Mouse (Mus musculus) forebrain, embryonic 13.5 days (tissue): Measurements from ENCODE around the gene Rfpl4. TPM values are rescaled to one million over a fixed set of nuclear protein-coding genes. Genes with fewer than 3 reads are reported as not detected.

Experiments used
- microRNA-seq: library from miRNA; unstranded; fragments of <30 nt; microRNA quantifications from one replicate; pipeline ENCODE4, GENCODE M21; 2016
- polyA plus RNA-seq: library from polyadenylated mRNA; unstranded; fragments of >200 nt; fragmentation: Nextera tagmentation; extraction: Ambion mirVana; gene quantifications from 2 replicates; pipeline ENCODE4 v1.2.1, GENCODE M21; 2015

Gene Rfpl4
- polyA plus RNA-seq, 1 experiment from 2014 or later: not detected

Small RNAs within 50 kb of the gene (microRNA-seq; reads per million reads assigned to microRNA genes)
- gene Gm26217: not detected

Other genes with a start within 250 kb of the Rfpl4 start
- gene Isoc2b, start 246.7 kb downstream of the Rfpl4 start, polyA plus RNA-seq: 2.7 and 3.4 TPM in 2 replicates
- 0.63 and 0.77 TPM in 2 replicates for gene Isoc2a, start 239.8 kb downstream of the Rfpl4 start, polyA plus RNA-seq
- gene Gm36210, start 210.4 kb downstream of the Rfpl4 start, polyA plus RNA-seq: 0.26 and 0.45 TPM in 2 replicates
- gene Zfp628, start 201.7 kb downstream of the Rfpl4 start, polyA plus RNA-seq: 4.3 and 4.5 TPM in 2 replicates
- gene Nat14, start 194.9 kb downstream of the Rfpl4 start, polyA plus RNA-seq: 21.2 and 24.9 TPM in 2 replicates
- 0.23 and 0.30 TPM in 2 replicates for gene Ssc5d, start 191.2 kb downstream of the Rfpl4 start, polyA plus RNA-seq
- gene Sbk2, start 152.5 kb downstream of the Rfpl4 start, polyA plus RNA-seq: not detected in 2 replicates
- gene Sbk3, start 145.8 kb downstream of the Rfpl4 start, polyA plus RNA-seq: 0.09 and 0.19 TPM in 2 replicates
- gene Zfp579, start 120.8 kb downstream of the Rfpl4 start, polyA plus RNA-seq: 51.2 and 56.5 TPM in 2 replicates
- gene Zfp524, start 102.5 kb downstream of the Rfpl4 start, polyA plus RNA-seq: 9.1 and 10.4 TPM in 2 replicates
- 46.6 and 51.2 TPM in 2 replicates for gene Fiz1, start 102.3 kb downstream of the Rfpl4 start, polyA plus RNA-seq
- gene Gm44973, start 101.5 kb downstream of the Rfpl4 start, polyA plus RNA-seq: 1.5 and 2.1 TPM in 2 replicates
- 5.1 and 5.4 TPM in 2 replicates for gene Zfp865, start 96.6 kb downstream of the Rfpl4 start, polyA plus RNA-seq
- 17.0 and 19.7 TPM in 2 replicates for gene Ccdc106, start 96.4 kb downstream of the Rfpl4 start, polyA plus RNA-seq
- gene 4632433K11Rik, start 82.8 kb downstream of the Rfpl4 start, polyA plus RNA-seq: not detected in 2 replicates
- gene Zfp784, start 78.5 kb downstream of the Rfpl4 start, polyA plus RNA-seq: 5.6 and 8.4 TPM in 2 replicates
- gene Zfp580, start 65.4 kb downstream of the Rfpl4 start, polyA plus RNA-seq: 45.3 and 45.6 TPM in 2 replicates
- 149 and 152 TPM in 2 replicates for gene U2af2, start 54.8 kb downstream of the Rfpl4 start, polyA plus RNA-seq
- 60.5 and 68.9 TPM in 2 replicates for gene Epn1, start 36.7 kb downstream of the Rfpl4 start, polyA plus RNA-seq
- 0.29 and 0.30 TPM in 2 replicates for gene Rasl2-9, start 9.0 kb upstream of the Rfpl4 start, polyA plus RNA-seq
- gene Vmn1r55, start 32.7 kb upstream of the Rfpl4 start, polyA plus RNA-seq: not detected in 2 replicates
- gene Vmn1r56, start 79.8 kb upstream of the Rfpl4 start, polyA plus RNA-seq: not detected in 2 replicates
- not detected in 2 replicates for gene Vmn1r57, start 101.5 kb upstream of the Rfpl4 start, polyA plus RNA-seq
- not detected in 2 replicates for gene Gm5065, start 233.6 kb upstream of the Rfpl4 start, polyA plus RNA-seq
- gene Nlrp2, start 234.1 kb upstream of the Rfpl4 start, polyA plus RNA-seq: not detected in 2 replicates